Mouse (Mus musculus) CD8-positive naive resting alpha-beta T cell, adult 2 months (primary cell): Measurements from ENCODE around the gene Zscan26.
A peak's percentile ranks its signal among the peaks of the same experiment; 100 is the strongest.
"Not testable (repeated sequence)": the region's sequence is repeated elsewhere in the genome, so short reads cannot be mapped to it uniquely, and the experiment has no call there.

Source experiments
- DNase-seq, 2 experiments: peaks; one replicate each; pipeline ENCODE4 v3.0.0; 2022; ENCODE audit warnings: low read depth in 2 of 2, low spot score in 2 of 2

The Zscan26 gene

DNA sequence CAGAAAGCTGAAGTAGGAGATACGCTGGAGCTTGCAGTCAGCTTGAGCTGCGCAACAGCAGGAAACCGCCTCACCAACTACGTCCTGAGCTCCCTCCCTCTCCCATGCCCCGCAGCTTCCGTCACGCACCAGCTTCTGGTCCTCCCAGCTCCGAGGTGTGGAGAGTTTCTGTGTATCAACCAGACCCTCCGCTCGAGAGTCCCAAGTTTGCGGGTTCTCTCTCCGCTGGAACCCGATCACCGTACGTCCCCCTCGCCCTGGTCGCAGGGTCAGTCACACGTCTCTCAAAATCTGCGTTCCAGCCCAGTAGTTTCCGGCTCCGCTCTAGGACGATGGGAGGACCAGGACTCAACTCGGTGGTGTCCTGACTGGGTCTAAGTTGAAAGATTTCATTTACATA lies at the start of gene Zscan26:
Gene Zscan26 (minus strand): TSS at position 282 of the 400 bp plus-strand sequence.
- peak; percentile 57 to 80 for DNase-seq

GRCm38 (mm10) chr13:21502296-21502695 lies 48.8 kb upstream of the Zscan26 start:
- no peak for DNase-seq

- DNase-seq, result not testable (repeated sequence)
Observed at GRCm38 (mm10) chr13:21501182-21501581, 47.7 kb upstream of the Zscan26 start, which contains the start of gene Gm11273. Gm11273 (minus strand) TSS chr13:21501418.

DNA sequence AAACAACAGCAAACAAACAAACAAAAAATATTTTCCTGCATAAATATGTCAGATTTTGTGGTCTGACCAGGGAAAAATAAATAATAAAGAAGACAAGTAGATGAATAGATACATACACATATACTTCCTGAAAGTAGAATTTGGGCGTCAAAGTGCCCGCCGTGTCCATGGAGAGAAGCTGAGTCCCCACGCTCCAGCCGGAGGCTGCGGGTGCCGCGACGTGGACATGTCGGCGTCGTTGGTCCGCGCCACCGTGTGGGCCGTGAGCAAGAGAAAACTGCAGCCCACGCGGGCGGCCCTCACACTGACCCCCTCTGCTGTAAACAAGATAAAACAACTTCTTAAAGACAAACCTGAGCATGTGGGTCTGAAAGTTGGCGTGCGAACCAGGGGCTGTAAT lies 41.5 kb upstream of the Zscan26 start, which contains the start of gene AK157302:
Gene AK157302 (plus strand): TSS at position 144 of the 400 bp plus-strand sequence.
- no peak for DNase-seq

- DNase-seq, result no peak
Observed at GRCm38 (mm10) chr13:21492847-21493246, 39.3 kb upstream of the Zscan26 start.

DNA sequence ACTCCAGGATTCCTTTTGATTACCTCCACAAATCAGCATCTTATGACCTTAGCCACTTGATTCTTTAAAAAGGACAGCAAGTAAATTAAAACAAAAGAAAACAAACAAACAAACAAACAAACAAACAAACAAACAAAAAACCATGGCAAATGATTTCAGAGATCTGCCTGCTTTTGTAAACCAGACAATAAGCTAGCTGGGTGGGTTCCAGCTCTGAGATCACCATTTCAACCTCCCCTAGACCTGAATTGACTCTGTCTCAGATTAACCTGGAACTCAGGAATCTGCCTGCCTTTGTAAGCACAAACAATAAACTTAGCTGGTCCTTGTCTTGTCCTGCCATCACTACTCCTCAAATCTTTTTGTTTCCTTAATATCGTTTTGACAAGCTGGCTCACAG lies 33.4 kb upstream of the Zscan26 start:
- DNase-seq, result no peak

- not testable (repeated sequence) for DNase-seq
Observed at GRCm38 (mm10) chr13:21478759-21479670, 25.5 kb upstream of the Zscan26 start, which contains the start of the genes Zkscan4 and Gm10065. Zkscan4 (plus strand) TSS chr13:21478907. Gm10065 (minus strand) TSS chr13:21479441.

- DNase-seq, result no peak
Observed at GRCm38 (mm10) chr13:21472427-21472826, 18.9 kb upstream of the Zscan26 start.

DNA sequence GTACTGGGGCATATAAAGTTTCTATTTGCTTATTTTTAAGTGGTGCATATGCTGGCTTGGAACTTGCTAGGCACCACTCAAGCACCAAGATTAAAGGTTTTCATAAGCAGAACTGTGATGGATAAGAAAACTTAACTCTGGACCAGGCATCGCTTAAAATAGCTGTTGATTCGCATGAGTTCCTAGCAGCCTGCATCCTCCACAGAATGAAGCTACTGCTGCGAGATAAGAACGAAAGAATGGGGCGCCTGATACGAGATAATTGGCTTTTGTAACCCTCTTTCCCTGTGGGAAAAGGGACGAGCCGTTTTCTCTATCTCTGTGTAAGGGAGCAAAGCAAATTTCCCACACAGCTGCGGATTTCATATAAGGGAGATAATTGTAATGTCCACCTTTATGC lies 15.6 kb upstream of the Zscan26 start:
- DNase-seq, result no peak

DNA sequence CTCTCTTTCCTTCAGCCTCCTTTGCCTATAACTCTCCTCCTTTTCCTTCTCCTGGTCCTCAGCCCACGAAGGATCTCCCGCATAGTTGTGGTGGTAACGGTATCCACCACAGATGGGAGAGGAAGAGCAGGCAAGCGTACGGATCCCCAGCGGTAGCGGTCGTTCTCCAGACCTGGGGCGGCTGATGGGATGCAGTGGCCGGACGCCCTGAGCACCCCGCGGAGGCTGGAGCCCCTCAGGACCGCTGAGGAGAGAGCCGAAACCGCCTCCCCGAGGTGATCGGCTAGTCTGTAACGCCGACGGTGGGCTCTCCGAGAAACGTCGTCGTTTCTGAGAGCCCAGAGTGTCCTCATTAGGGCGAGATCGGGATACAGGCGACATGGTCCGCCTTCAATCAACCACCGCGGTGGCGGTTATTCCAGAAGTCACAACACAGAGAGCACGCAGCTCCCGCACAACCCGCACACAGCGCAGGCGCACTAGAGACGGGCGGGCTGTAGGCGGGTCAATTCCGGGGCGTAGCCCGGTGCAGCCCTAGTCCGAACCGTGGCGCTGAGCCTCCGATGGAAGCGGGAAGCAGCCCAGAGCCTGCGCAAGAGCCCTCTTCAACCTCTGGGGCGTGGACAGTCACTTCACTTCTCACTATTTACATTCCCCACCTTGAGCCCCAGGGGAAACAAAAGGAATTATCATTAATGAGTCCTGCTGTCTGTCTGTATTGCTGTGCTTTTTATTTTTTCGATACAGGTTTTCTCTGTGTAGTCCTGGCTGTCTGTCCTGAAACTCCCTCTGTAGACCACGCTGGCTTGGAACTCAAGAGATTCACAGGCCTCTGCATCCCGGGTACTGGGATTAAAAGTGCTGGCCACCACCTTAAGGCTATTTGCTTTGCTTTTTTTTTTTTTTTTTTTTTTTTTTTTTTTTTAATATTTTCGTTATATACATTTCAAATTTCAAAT lies 14.8 kb upstream of the Zscan26 start, which contains the start of gene Nkapl:
Gene Nkapl (minus strand): TSS at position 449 of the 959 bp plus-strand sequence.
- DNase-seq, result peak; percentile 11 to 18

- no peak for DNase-seq
Observed at GRCm38 (mm10) chr13:21467336-21467735, 13.8 kb upstream of the Zscan26 start.

- DNase-seq, result not testable (repeated sequence)
Observed at GRCm38 (mm10) chr13:21462516-21462915, 9.0 kb upstream of the Zscan26 start.

- no peak for DNase-seq
Observed at GRCm38 (mm10) chr13:21456347-21456746, 2.8 kb upstream of the Zscan26 start.

- no peak for DNase-seq
Observed at GRCm38 (mm10) chr13:21454133-21454532, 603 bp upstream of the Zscan26 start.

DNA sequence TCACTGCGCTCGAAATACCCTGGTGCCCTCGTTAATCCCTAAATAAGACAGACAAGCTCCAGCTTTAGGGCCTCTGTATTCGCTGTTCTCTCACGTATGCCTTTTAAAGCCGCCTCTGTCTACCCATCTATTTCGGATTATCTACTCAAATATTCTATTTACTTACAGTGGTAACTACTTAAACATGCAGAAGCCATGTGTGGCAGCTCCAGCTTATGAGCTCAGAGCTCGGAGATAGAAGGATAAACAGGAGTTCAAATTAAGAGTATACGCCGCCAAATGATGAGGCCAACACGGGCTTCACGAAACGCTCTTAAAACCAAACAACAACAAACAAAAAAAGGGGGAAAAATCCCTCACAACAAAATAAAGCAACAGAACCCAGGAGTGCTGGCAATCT lies 488 bp downstream of the Zscan26 start:
- no peak for DNase-seq

DNA sequence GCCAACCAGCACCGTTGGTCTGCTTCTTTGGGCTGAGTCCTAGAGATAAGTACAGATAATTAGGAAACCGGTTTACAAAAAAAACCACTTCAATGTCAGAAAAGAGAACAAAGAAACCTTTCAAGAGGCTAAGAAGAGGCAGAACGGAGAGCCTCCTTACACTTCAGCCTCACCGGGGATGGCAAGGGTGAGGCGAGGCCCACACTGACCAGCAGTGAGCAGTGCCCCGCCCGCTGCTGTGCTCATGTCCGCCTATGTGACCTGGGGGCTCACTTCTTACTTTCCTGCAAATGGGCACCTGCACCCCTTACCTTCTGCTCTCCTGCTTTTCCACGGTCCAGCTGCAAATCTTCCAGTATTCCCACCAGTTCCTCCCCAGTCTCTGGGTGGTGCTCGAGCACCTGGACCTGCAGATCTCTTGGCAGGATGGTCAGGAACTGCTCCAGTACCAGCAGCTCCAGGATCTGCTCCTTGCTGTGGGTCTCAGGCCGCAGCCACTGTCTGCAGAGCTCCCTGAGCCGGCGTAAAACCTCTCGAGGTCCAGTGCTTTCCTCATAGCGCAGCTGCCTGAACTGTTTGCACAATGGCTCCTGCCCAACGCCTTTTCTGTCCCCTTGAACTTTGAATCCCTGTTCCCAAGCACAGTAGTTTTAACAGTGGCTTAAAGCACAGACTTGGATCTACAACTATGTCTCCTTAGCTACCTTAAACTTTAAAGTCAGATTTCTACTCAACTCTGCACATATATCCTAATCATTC lies 5.5 kb downstream of the Zscan26 start:
- no peak for DNase-seq

- DNase-seq, result no peak
Observed at GRCm38 (mm10) chr13:21446796-21447195, 6.7 kb downstream of the Zscan26 start.

DNA sequence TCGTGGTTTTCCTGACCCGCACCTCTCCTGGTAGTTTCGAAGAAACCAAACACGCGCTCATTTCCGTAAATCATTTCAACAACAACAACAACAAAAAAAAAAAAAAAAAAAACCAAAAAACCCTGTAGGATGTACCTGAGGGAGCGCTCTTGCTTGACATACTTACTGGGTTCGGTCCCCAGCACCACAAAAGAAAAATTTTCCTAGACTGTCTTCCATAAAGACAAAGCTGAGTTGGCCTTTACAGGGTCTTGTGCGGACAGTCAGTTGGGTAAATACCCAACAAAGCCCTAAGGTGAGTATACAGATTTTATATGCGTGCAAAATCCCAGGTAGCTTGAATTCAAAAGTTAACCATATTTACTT lies 12.3 kb downstream of the Zscan26 start:
- no peak for DNase-seq

- DNase-seq, result peak; percentile 28 to 47
Observed at GRCm38 (mm10) chr13:21440503-21441206, 12.9 kb downstream of the Zscan26 start, which contains the start of gene Pgbd1. Pgbd1 (minus strand) TSS chr13:21441058.

DNA sequence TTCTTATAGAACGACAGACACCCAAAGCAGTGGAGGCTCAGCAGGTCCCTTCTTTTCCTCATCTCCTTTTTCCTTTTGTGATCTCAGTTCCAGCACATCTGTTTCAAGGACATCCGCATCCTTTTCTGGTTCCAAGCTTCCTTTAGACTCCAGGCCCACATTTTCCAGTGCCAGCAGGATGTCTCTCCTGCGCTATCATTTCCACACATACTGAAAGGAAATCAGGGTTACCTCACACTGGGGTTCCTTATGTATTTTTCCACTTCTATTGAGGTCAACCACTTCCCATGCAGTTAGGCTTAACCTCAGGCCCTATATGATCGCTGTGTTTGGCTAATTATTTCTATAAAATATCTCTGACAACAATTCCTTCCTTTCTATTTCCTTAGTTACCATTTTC lies 18.1 kb downstream of the Zscan26 start:
- no peak for DNase-seq
